In genomic region chr12:56611504-56612348, GRCm38 (mm10) we compare ENCODE assay signal across 9 mouse cellular contexts. TPM values are rescaled to one million over a fixed set of nuclear protein-coding genes. Genes with fewer than 3 reads are reported as not detected.
DNase-seq lines count a peak whose midpoint lies in the region; ATAC-seq and TF ChIP-seq lines count a peak whose summit lies in the region.
"Had no signal": no experiment of that assay in that cellular context is flagged by ENCODE, and none has a peak within 500 bp of the region (broad histone marks: within the 10 kb centered on the region; RNA-seq: fewer than 3 reads in every experiment).

No protein-coding gene starts in this region.

- intact Hi-C loops in gastrocnemius, postnatal 14 days (cut with DNase I; ENCODE audit: low total_unique reads), result no loop called here

- H3K4me3 ChIP-seq in E14TG2a.4 (replicated peaks; ENCODE audit: low read length), result peak overlapping the region; percentile 75
- peak overlapping the region; percentile 38 for H3K4me3 ChIP-seq in embryonic facial prominence, embryonic 14.5 days (ENCODE audit: low read depth, low read length)
- H3K4me3 ChIP-seq in hindbrain, postnatal 0 days (ENCODE audit: low read length), result peak overlapping the region; percentile 31
- H3K4me3 ChIP-seq in midbrain, embryonic 15.5 days, result peak overlapping the region; percentile 30

- 0 out of 2 replicates have a peak, but pooled peaks have one; percentile 53 for ATAC-seq in embryonic facial prominence, embryonic 14.5 days (ENCODE audit: low read depth)
- ATAC-seq in hindbrain, postnatal 0 days, result peak; percentile 59; the same call in 1 of the 2 replicates
- ATAC-seq in midbrain, embryonic 15.5 days (replicated peaks), result peak; percentile 67

- H3K27me3 ChIP-seq in E14TG2a.4 (ENCODE audit: insufficient read depth, low read length), result peaks cover 82% of the 10 kb centered on the region
- H3K27me3 ChIP-seq in embryonic facial prominence, embryonic 14.5 days (replicated peaks; ENCODE audit: control insufficient read depth, insufficient read depth, low read length), result peaks cover 98% of the 10 kb centered on the region
- H3K27me3 ChIP-seq in hindbrain, postnatal 0 days (ENCODE audit: insufficient read depth, low read length), result peaks cover 93% of the 10 kb centered on the region
- peaks cover 95% of the 10 kb centered on the region for H3K27me3 ChIP-seq in midbrain, embryonic 15.5 days (replicated peaks)

- no peaks in the 10 kb centered on the region for H3K36me3 ChIP-seq in E14TG2a.4 (ENCODE audit: insufficient read depth, low read length)
- H3K36me3 ChIP-seq in embryonic facial prominence, embryonic 14.5 days (ENCODE audit: control insufficient read depth, insufficient read depth, low read length), result no peaks in the 10 kb centered on the region
- H3K36me3 ChIP-seq in hindbrain, postnatal 0 days (ENCODE audit: insufficient read depth, low read length), result no peaks in the 10 kb centered on the region
- no peaks in the 10 kb centered on the region for H3K36me3 ChIP-seq in midbrain, embryonic 15.5 days (replicated peaks)

- TF ChIP-seq CTCF in E14TG2a.4 (conservative IDR thresholded peaks at IDR 0.05; ENCODE audit: low read length), result no peak
- peak; percentile 29 for TF ChIP-seq CTCF in hindbrain, postnatal 0 days (IDR thresholded peaks at IDR 0.05; ENCODE audit: low read depth)

- H3K9ac ChIP-seq in embryonic facial prominence, embryonic 14.5 days (ENCODE audit: low read depth, low read length), result peak overlapping the region; percentile 14; the same call in 1 of the 2 replicates
- H3K9ac ChIP-seq in hindbrain, postnatal 0 days (replicated peaks; ENCODE audit: low read length), result no peak overlapping the region
- H3K9ac ChIP-seq in midbrain, embryonic 15.5 days, result no peak overlapping the region

- WGBS in embryonic facial prominence, embryonic 14.5 days, result 3% methylated on average over 34 of the region's 57 CpGs
- WGBS in hindbrain, postnatal 0 days, result under 1% methylated on average over 56 of the region's 57 CpGs
- under 1% methylated on average over 57 of the region's 57 CpGs for WGBS in midbrain, embryonic 15.5 days

- H3K27ac ChIP-seq in embryonic facial prominence, embryonic 14.5 days (replicated peaks; ENCODE audit: low read depth, low read length), result no peak overlapping the region
- H3K27ac ChIP-seq in hindbrain, postnatal 0 days, result no peak overlapping the region
- no peak overlapping the region for H3K27ac ChIP-seq in midbrain, embryonic 15.5 days

- peak; percentile 23 to 30 for DNase-seq in cerebellum, postnatal 10 days
- no peak for DNase-seq in cerebellum, postnatal 4 days (ENCODE audit: low spot score in 2 of 2)
- DNase-seq in embryonic facial prominence, embryonic 14.5 days (ENCODE audit: low spot score), result peak; percentile 13
- peak; percentile 17 for DNase-seq in hindbrain, postnatal 0 days (ENCODE audit: low spot score)
- DNase-seq in gastrocnemius, adult 18-20 months (ENCODE audit: low spot score), result no peak
- no peak for DNase-seq in gastrocnemius, postnatal 14 days

- H3K4me1 ChIP-seq in E14TG2a.4 (replicated peaks; ENCODE audit: low read depth, low read length), result peaks cover 34% of the 10 kb centered on the region
- no peaks in the 10 kb centered on the region; the same call in 1 of the 2 replicates for H3K4me1 ChIP-seq in embryonic facial prominence, embryonic 14.5 days (ENCODE audit: control insufficient read depth, insufficient read depth, low read length)
- 0 out of 2 replicates have a peak, but pooled peaks cover 8% of the 10 kb centered on the region for H3K4me1 ChIP-seq in hindbrain, postnatal 0 days (ENCODE audit: insufficient read depth, low read length)
- H3K4me1 ChIP-seq in midbrain, embryonic 15.5 days, result peaks cover 20% of the 10 kb centered on the region

- H3K4me2 ChIP-seq in embryonic facial prominence, embryonic 14.5 days (ENCODE audit: low read depth, low read length), result peak overlapping the region; percentile 62
- peak overlapping the region; percentile 57 for H3K4me2 ChIP-seq in hindbrain, postnatal 0 days (ENCODE audit: low read depth, low read length)
- H3K4me2 ChIP-seq in midbrain, embryonic 15.5 days, result peak overlapping the region; percentile 53

- H3K9me3 ChIP-seq in E14TG2a.4 (ENCODE audit: low read length), result no peaks in the 10 kb centered on the region
- no peaks in the 10 kb centered on the region for H3K9me3 ChIP-seq in embryonic facial prominence, embryonic 14.5 days (ENCODE audit: control insufficient read depth, low read length)
- no peaks in the 10 kb centered on the region for H3K9me3 ChIP-seq in hindbrain, postnatal 0 days (ENCODE audit: low read length)
- no peaks in the 10 kb centered on the region for H3K9me3 ChIP-seq in midbrain, embryonic 15.5 days

RNA-seq across cellular contexts. Expression of gene Nkx2-9, which starts 1.4 kb away (rescaled TPM):
- not detected in 2 replicates for polyA plus RNA-seq in embryonic facial prominence, embryonic 14.5 days (2014; fragmentation: Nextera tagmentation; extraction: Ambion mirVana)
- 0.78 TPM in 1 of 2 replicates, not detected in the other for total RNA-seq in hindbrain, postnatal 0 days (2014; rRNA removed)
- not detected in 2 replicates for polyA plus RNA-seq in hindbrain, postnatal 0 days (2015; fragmentation: Nextera tagmentation; extraction: Ambion mirVana)
- polyA plus RNA-seq in midbrain, embryonic 15.5 days (2015; fragmentation: Nextera tagmentation; extraction: Ambion mirVana), result 0.23 TPM in 1 of 2 replicates, not detected in the other
- not detected for total RNA-seq in gastrocnemius, adult 18-20 months (2021)
- not detected for total RNA-seq in gastrocnemius, postnatal 14 days (2021)
- total RNA-seq: liver, adult 2 months had no signal
- polyA plus RNA-seq: liver, adult 2 months had no signal

Comparison
In these comparisons a context has a peak if more than half of its experiments do, and no peak if none do; other contexts are left out.
1. DNase-seq: peak in cerebellum, postnatal 10 days (2 of 2), embryonic facial prominence, embryonic 14.5 days (single experiment) and hindbrain, postnatal 0 days (single experiment); none in cerebellum, postnatal 4 days (0 of 2), gastrocnemius, adult 18-20 months (single experiment) and gastrocnemius, postnatal 14 days (single experiment).
2. Peak in every context shown above with its lines, with median percentiles within 50 percentile points of each other: H3K4me3 ChIP-seq, ATAC-seq and H3K4me2 ChIP-seq.